Mouse (Mus musculus) adrenal gland, postnatal 10 days (tissue): Measurements from ENCODE around the gene Rab33a. TPM values are rescaled to one million over a fixed set of nuclear protein-coding genes. Genes with fewer than 3 reads are reported as not detected.

Source experiments
- DNase-seq: peaks from one replicate; pipeline ENCODE4 v3.0.0; 2021; ENCODE audit warnings: mixed read lengths
- long read RNA-seq, 2 experiments: library from polyadenylated mRNA; stranded (forward); transcript quantifications; one replicate each; pipeline ENCODE4 v2.0.0; 2021
- total RNA-seq, 2 experiments: library from RNA; stranded (reverse); gene quantifications; 2 replicates each; pipeline ENCODE4 v1.2.3; 2021

The Rab33a gene
- 10 to 100 TPM; 18.1 to 18.9 TPM for total RNA-seq
- long read RNA-seq, experiment 1, transcript Rab33a-201 (2 exons, 1,158 nt): major isoform, 23 of 26 reads
- long read RNA-seq, experiment 1, partial matches to known transcripts: 1 of 26 reads
- long read RNA-seq, experiment 1, other reads (novel, unspliced or antisense): 2 of 26 reads
- long read RNA-seq, experiment 2, transcript Rab33a-201 (2 exons, 1,158 nt): major isoform, 12 of 12 reads
- long read RNA-seq, experiment 2, partial matches to known transcripts: 0 of 12 reads
- long read RNA-seq, experiment 2, other reads (novel, unspliced or antisense): 0 of 12 reads

- DNase-seq: peak; percentile 22
These were observed at the start of gene Rab33a for GRCm38 (mm10) chrX:48518808-48519548. Gene Rab33a (plus strand): TSS chrX:48519285.

GRCm38 (mm10) chrX:48481095-48481494 is 38.0 kb upstream of the Rab33a start:
- no peak for DNase-seq

- DNase-seq: no peak
These were observed 37.4 kb upstream of the Rab33a start for GRCm38 (mm10) chrX:48481687-48482086.

GRCm38 (mm10) chrX:48493763-48494162 is 25.3 kb upstream of the Rab33a start:
- no peak for DNase-seq

- DNase-seq: peak; percentile 92
These were observed 5.8 kb upstream of the Rab33a start, which contains the start of gene Aifm1 for GRCm38 (mm10) chrX:48513166-48513807. Gene Aifm1 (minus strand): TSS chrX:48513563.

- no peak for DNase-seq
These were observed 5.3 kb upstream of the Rab33a start for GRCm38 (mm10) chrX:48513824-48514223.

- DNase-seq: peak; percentile 22
These were observed 776 bp upstream of the Rab33a start for GRCm38 (mm10) chrX:48518211-48518807.

- DNase-seq: no peak
These were observed 532 bp downstream of the Rab33a start for GRCm38 (mm10) chrX:48519549-48520085.

GRCm38 (mm10) chrX:48521651-48522050 is 2.6 kb downstream of the Rab33a start:
- peak; percentile 22 for DNase-seq

- DNase-seq: no peak
These were observed 4.4 kb downstream of the Rab33a start for GRCm38 (mm10) chrX:48523512-48523911.

GRCm38 (mm10) chrX:48525332-48525731 is 6.2 kb downstream of the Rab33a start:
- no peak for DNase-seq

- DNase-seq: no peak
These were observed 6.8 kb downstream of the Rab33a start for GRCm38 (mm10) chrX:48525866-48526265.

- no peak for DNase-seq
These were observed 7.3 kb downstream of the Rab33a start for GRCm38 (mm10) chrX:48526435-48526834.

GRCm38 (mm10) chrX:48532175-48532574 is 13.1 kb downstream of the Rab33a start:
- DNase-seq: peak; percentile 84

Other genes starting within 250 kb of the Rab33a start
- 10 to 100 TPM in 1 of 2 experiments, 1 to 10 TPM in 1; 9.9 to 12.6 TPM for gene Bcorl1, start 177.9 kb upstream of the Rab33a start, total RNA-seq
- gene Elf4, start 56.2 kb upstream of the Rab33a start, total RNA-seq: 10 to 100 TPM; 12.8 to 18.5 TPM
- gene Aifm1, start 5.7 kb upstream of the Rab33a start, total RNA-seq: 100 to 1,000 TPM; 170 to 174 TPM
- 10 to 100 TPM; 12.8 to 18.1 TPM for gene Zfp280c, start 75.2 kb downstream of the Rab33a start, total RNA-seq
- gene Slc25a14, start 104.1 kb downstream of the Rab33a start, total RNA-seq: 1 to 10 TPM; 5.7 to 6.8 TPM
- not detected for gene Gpr119, start 155.2 kb downstream of the Rab33a start, total RNA-seq
- gene Rbmx2, start 175.7 kb downstream of the Rab33a start, total RNA-seq: 1 to 10 TPM; 4.2 to 4.5 TPM